Mouse (Mus musculus): ENCODE measurements around the gene Smagp. TPM values are rescaled to one million over a fixed set of nuclear protein-coding genes. Genes with fewer than 3 reads are reported as not detected.

Smagp gene
- total and polyA plus RNA-seq, 3 experiments = 0.55 to 7.0 (median 3.2) TPM

- H3K36me3 ChIP-seq (replicated peaks in 1 of 2; ENCODE audit: control insufficient read depth in 1 of 2, insufficient read depth in 1 of 2, low read length in 1 of 2) = no peaks in the 10 kb centered on the region
- no peak for DNase-seq (ENCODE audit: extremely low read depth)
- in situ Hi-C loops (cut with MboI; ENCODE audit: low pct_ligation_motif_present, low pct_unique_long_range_greater_than_20kb, low sequenced_read_pairs) (no loop called here), dilution Hi-C loops (cut with MboI; ENCODE audit: extremely low pct_ligation_motif_present, extremely low pct_unique_long_range_greater_than_20kb, low sequenced_read_pairs) (no loop called here)
- H3K9ac ChIP-seq (ENCODE audit: insufficient read depth, low read depth) = no peak overlapping the region
- H3K4me2 ChIP-seq (ENCODE audit: insufficient read depth, low read depth, poor library complexity, severe bottlenecking) = no peak overlapping the region
- no peak overlapping the region for H3K27ac ChIP-seq (ENCODE audit: insufficient read depth, low read depth)
- no peaks in the 10 kb centered on the region for H3K79me2 ChIP-seq (replicated peaks; ENCODE audit: control insufficient read depth, extremely low read depth, insufficient read depth, poor library complexity, severe bottlenecking)
- H3K4me3 ChIP-seq (replicated peaks in 1 of 3; ENCODE audit: low read depth in 2 of 3, low read length in 2 of 3, poor library complexity in 1 of 3) = no peak overlapping the region
- H3K4me1 ChIP-seq (ENCODE audit: control insufficient read depth in 1 of 2, insufficient read depth in 2 of 2) = peaks cover 7 to 42% of the 10 kb centered on the region in 2 experiments; a peak in 3 of 4 replicates
- no peaks in the 10 kb centered on the region for H3K9me3 ChIP-seq (replicated peaks; ENCODE audit: low read length)
- no peak for TF ChIP-seq CHD2 (IDR thresholded peaks at IDR 0.05; ENCODE audit: low read length)
- TF ChIP-seq USF1 (IDR thresholded peaks at IDR 0.05; ENCODE audit: low read depth, low read length) = no peak
- TF ChIP-seq ETS1 (conservative IDR thresholded peaks at IDR 0.05; ENCODE audit: low read depth, low read length) = no peak
- TF ChIP-seq ZMIZ1 (IDR thresholded peaks at IDR 0.05; ENCODE audit: low read depth, low read length) = no peak
- no peak for TF ChIP-seq MAX (IDR thresholded peaks at IDR 0.05; ENCODE audit: low read length)
- no peak for TF ChIP-seq NELFE (IDR thresholded peaks at IDR 0.05; ENCODE audit: low read depth, low read length)
- no peak for TF ChIP-seq ZKSCAN1 (IDR thresholded peaks at IDR 0.05; ENCODE audit: borderline replicate concordance, low read depth, low read length)
- no peak for TF ChIP-seq ZC3H11A (IDR thresholded peaks at IDR 0.05; ENCODE audit: low read depth, low read length)
- no peak for TF ChIP-seq NRF1 (IDR thresholded peaks at IDR 0.05; ENCODE audit: low read depth, low read length)
- TF ChIP-seq CTCF (conservative IDR thresholded peaks at IDR 0.05 in 1 of 2, IDR thresholded peaks at IDR 0.05 in 1 of 2; ENCODE audit: low read depth in 2 of 2, low read length in 2 of 2) = no peak
- TF ChIP-seq TCF12 (IDR thresholded peaks at IDR 0.05; ENCODE audit: low read depth, low read length) = no peak
- TF ChIP-seq POLR2AphosphoS2 (IDR thresholded peaks at IDR 0.05; ENCODE audit: low read depth, low read length) = no peak
- H3K27me3 ChIP-seq (replicated peaks) = peaks cover 9% of the 10 kb centered on the region
These were observed 5.1 kb downstream of the Smagp start for GRCm38 (mm10) chr15:100631454-100632170.

GRCm38 (mm10) chr15:100630126-100630525, 6.6 kb downstream of the Smagp start:
- TF ChIP-seq ZKSCAN1 (IDR thresholded peaks at IDR 0.05; ENCODE audit: borderline replicate concordance, low read depth, low read length) (no peak), NRF1 (IDR thresholded peaks at IDR 0.05; ENCODE audit: low read depth, low read length) (no peak), USF1 (IDR thresholded peaks at IDR 0.05; ENCODE audit: low read depth, low read length) (no peak), ZNF384 (IDR thresholded peaks at IDR 0.05; ENCODE audit: low read depth, low read length) (no peak), CTCF (conservative IDR thresholded peaks at IDR 0.05 in 1 of 2, IDR thresholded peaks at IDR 0.05 in 1 of 2; ENCODE audit: low read depth in 2 of 2, low read length in 2 of 2) (no peak), SMC3 (IDR thresholded peaks at IDR 0.05; ENCODE audit: low read depth, low read length) (no peak), MAZ (IDR thresholded peaks at IDR 0.05; ENCODE audit: low read depth, low read length) (no peak)
- in situ Hi-C loops (cut with MboI; ENCODE audit: low pct_ligation_motif_present, low pct_unique_long_range_greater_than_20kb, low sequenced_read_pairs) = no loop called here
- no peak overlapping the region for H3K27ac ChIP-seq (ENCODE audit: insufficient read depth, low read depth)
- dilution Hi-C loops (cut with MboI; ENCODE audit: extremely low pct_ligation_motif_present, extremely low pct_unique_long_range_greater_than_20kb, low sequenced_read_pairs) = no loop called here
- H3K36me3 ChIP-seq (replicated peaks in 1 of 2; ENCODE audit: control insufficient read depth in 1 of 2, insufficient read depth in 1 of 2, low read length in 1 of 2) = peaks cover 0 to 2% of the 10 kb centered on the region in 2 experiments
- no peak for DNase-seq (ENCODE audit: extremely low read depth)
- no peak overlapping the region for H3K9ac ChIP-seq (ENCODE audit: insufficient read depth, low read depth)
- no peaks in the 10 kb centered on the region for H3K9me3 ChIP-seq (replicated peaks; ENCODE audit: low read length)
- H3K27me3 ChIP-seq (replicated peaks) = peaks cover 4% of the 10 kb centered on the region
- peaks cover 7 to 33% of the 10 kb centered on the region in 2 experiments; a peak in 3 of 4 replicates for H3K4me1 ChIP-seq (ENCODE audit: control insufficient read depth in 1 of 2, insufficient read depth in 2 of 2)
- H3K4me3 ChIP-seq (replicated peaks in 1 of 3; ENCODE audit: low read depth in 2 of 3, low read length in 2 of 3, poor library complexity in 1 of 3) = no peak overlapping the region
- no peaks in the 10 kb centered on the region for H3K79me2 ChIP-seq (replicated peaks; ENCODE audit: control insufficient read depth, extremely low read depth, insufficient read depth, poor library complexity, severe bottlenecking)
- H3K4me2 ChIP-seq (ENCODE audit: insufficient read depth, low read depth, poor library complexity, severe bottlenecking) = no peak overlapping the region
